Mouse (Mus musculus): ENCODE results near the gene Tecta. TPM values are rescaled to one million over a fixed set of nuclear protein-coding genes. Genes with fewer than 3 reads are reported as not detected.

The Tecta gene
- polyA plus RNA-seq, 1 experiment from 2014 or later, result 0.34 TPM

DNA sequence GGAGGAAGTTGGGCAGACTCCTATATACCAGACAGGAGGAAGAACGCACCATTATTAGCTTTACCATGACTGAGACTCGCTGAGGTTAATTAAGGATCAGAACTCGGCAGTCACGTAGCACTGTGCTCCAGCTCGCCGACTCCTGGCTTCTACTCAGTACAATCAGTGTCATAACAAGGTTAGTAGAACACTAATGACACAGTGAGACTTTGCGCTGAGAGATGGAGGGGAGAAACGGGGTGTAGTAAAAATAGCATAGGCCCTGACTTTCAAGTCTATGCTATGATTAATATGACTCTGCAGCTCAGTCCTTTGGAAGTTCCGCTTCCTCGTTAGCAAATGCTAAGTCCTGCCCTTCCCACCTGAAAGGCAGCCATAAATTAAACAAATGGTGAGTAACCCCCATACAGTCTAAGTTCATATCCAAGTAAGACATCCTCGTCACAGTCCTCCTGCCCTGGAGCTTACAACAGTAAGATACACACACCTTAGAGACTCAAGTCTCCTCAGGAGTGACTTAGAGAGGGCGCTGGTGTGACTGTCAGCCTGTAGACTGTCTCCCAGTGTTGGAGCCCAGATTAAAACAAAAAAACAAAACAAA lies 17.7 kb upstream of the Tecta start:
- H3K4me2 ChIP-seq (replicated peaks), result no peak overlapping the region
- H3K9ac ChIP-seq (replicated peaks), result no peak overlapping the region
- H3K27ac ChIP-seq (replicated peaks), result no peak overlapping the region
- no peak overlapping the region for H3K4me3 ChIP-seq
- H3K9me3 ChIP-seq, result no peaks in the 10 kb centered on the region
- peaks cover 28% of the 10 kb centered on the region for H3K36me3 ChIP-seq
- peaks cover 18% of the 10 kb centered on the region for H3K4me1 ChIP-seq
- no peak for ATAC-seq (ENCODE audit: low FRiP score, low read depth)
- H3K27me3 ChIP-seq, result no peaks in the 10 kb centered on the region
- WGBS, result 91% methylated on average over 12 of the region's 12 CpGs

DNA sequence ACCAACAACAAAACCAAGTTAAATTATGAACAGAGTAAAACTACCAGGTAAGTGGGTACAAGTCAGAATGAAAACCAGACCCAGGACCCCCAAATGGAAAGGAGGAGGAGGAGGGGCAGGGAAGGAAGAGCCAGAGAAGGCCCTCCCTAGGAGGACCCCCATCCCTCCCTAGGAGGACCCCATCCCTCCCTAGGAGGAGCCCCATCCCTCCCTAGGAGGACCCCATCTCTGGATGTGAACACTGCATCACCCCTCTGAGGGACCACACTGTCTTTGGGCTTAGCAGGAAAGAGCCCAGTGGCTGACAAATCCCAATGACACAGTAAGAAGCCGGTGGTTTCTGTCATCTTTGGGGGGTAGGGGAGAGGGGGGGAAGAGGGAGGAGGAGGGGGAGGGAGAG lies 15.5 kb upstream of the Tecta start:
- Histone ChIP-seq H3K9ac (replicated peaks) (no peak overlapping the region), H3K27me3 (no peaks in the 10 kb centered on the region), H3K4me2 (replicated peaks) (no peak overlapping the region), H3K27ac (replicated peaks) (no peak overlapping the region), H3K9me3 (no peaks in the 10 kb centered on the region), H3K4me3 (no peak overlapping the region), H3K4me1 (peaks cover 18% of the 10 kb centered on the region), H3K36me3 (peaks cover 11% of the 10 kb centered on the region; the same call in 1 of the 2 replicates)
- 0% methylated on average over 1 of the region's 1 CpGs for WGBS
- no peak for ATAC-seq (ENCODE audit: low FRiP score, low read depth)

DNA sequence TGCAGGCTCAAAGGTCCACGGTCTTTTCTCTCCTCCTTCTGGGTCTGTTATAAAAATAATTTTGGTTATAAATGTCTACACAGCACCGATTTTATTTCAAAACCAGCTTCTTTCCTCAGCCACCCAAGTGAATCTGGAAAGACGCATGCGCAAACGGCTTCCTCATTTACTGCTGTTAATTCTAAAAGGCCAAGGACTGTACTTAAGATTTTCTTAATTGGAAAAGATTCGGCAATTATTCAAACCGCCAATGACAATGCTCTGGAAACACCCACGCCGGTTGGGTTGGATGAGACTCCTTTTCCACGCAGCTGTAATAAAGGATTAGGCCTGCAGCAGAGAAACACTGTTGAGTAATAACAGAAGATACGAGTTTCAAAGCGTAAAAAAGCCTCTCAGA lies 13.6 kb upstream of the Tecta start:
- no peak overlapping the region for H3K4me3 ChIP-seq
- no peak for ATAC-seq (ENCODE audit: low FRiP score, low read depth)
- peaks cover 18% of the 10 kb centered on the region for H3K4me1 ChIP-seq
- no peak overlapping the region for H3K9ac ChIP-seq (replicated peaks)
- H3K9me3 ChIP-seq, result no peaks in the 10 kb centered on the region
- no peaks in the 10 kb centered on the region for H3K27me3 ChIP-seq
- peaks cover 11% of the 10 kb centered on the region; the same call in 1 of the 2 replicates for H3K36me3 ChIP-seq
- H3K4me2 ChIP-seq (replicated peaks), result no peak overlapping the region
- H3K27ac ChIP-seq (replicated peaks), result peak overlapping the region; percentile 15; the same call in 1 of the 2 replicates
- WGBS, result 67% methylated on average over 12 of the region's 12 CpGs

DNA sequence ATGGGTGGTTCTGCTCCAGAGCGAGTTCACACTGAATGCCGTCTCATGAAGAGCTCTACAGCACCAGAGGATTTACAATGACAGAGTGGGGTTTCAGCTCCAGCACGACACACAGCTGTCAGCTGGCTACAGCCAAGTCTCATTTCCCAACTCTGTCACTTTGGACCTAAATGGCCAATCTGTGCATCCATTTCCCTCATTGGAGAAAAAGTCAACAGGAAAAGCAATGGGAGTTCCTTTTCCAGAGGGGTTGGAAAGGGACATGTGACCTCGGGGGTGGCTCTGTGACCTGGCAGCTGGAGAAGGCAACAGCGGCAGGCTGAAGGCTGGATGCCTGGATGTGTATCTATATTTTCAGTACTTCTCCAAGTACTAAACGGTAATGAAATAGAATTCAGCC lies 11.6 kb upstream of the Tecta start:
- no peaks in the 10 kb centered on the region for H3K9me3 ChIP-seq
- H3K4me3 ChIP-seq, result no peak overlapping the region
- ATAC-seq (ENCODE audit: low FRiP score, low read depth), result no peak
- 94% methylated on average over 6 of the region's 6 CpGs for WGBS
- no peak overlapping the region for H3K27ac ChIP-seq (replicated peaks)
- no peak overlapping the region for H3K4me2 ChIP-seq (replicated peaks)
- peaks cover 18% of the 10 kb centered on the region for H3K4me1 ChIP-seq
- no peaks in the 10 kb centered on the region for H3K36me3 ChIP-seq
- no peaks in the 10 kb centered on the region for H3K27me3 ChIP-seq
- no peak overlapping the region for H3K9ac ChIP-seq (replicated peaks)

DNA sequence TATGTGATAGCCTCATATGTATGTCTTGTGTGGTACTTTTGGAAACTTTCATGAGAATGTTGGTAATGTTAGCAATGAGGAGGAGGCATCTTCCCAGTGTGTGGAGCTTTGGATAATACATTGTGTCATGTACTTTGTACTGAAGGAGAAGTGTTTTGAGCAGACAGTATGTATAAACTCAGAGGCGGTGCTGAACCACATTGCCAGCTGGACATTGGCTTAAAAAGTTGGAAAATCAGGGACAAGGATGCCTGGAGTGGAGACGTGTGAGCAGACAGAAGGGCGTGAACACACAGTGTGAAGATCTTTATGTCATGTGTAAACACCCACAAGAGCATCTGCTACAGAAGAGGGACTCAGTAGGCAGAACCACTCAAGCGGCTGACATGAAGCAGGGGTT lies 6.0 kb upstream of the Tecta start:
- Histone ChIP-seq H3K4me3 (no peak overlapping the region), H3K9ac (replicated peaks) (no peak overlapping the region), H3K36me3 (no peaks in the 10 kb centered on the region), H3K9me3 (no peaks in the 10 kb centered on the region), H3K4me2 (replicated peaks) (no peak overlapping the region), H3K4me1 (no peaks in the 10 kb centered on the region), H3K27ac (replicated peaks) (no peak overlapping the region), H3K27me3 (no peaks in the 10 kb centered on the region)
- 83% methylated on average over 4 of the region's 4 CpGs for WGBS
- ATAC-seq (ENCODE audit: low FRiP score, low read depth), result no peak

DNA sequence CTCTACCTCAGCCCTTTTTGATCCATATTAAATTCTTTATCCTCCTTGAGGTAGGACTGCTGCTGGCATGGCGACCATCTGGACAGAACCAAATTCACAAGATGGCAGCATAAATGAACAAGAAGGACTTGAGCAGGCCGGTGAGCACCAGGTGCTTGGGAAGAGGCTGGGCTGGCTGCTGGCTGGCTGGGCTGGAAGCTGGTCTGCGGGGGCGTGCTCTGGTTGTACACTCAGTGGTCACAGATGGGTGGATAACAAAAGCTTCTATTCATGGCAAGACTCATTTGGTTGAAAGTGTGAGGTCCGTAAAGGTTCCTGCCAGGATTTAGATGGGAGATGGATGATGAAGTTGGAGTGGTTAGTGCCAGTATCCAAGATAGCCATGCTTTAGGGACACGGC lies 1.8 kb upstream of the Tecta start:
- H3K9me3 ChIP-seq, result no peaks in the 10 kb centered on the region
- H3K4me2 ChIP-seq (replicated peaks), result no peak overlapping the region
- H3K27ac ChIP-seq (replicated peaks), result no peak overlapping the region
- no peak overlapping the region for H3K4me3 ChIP-seq
- peaks cover 8% of the 10 kb centered on the region; the same call in 1 of the 2 replicates for H3K4me1 ChIP-seq
- no peak for ATAC-seq (ENCODE audit: low FRiP score, low read depth)
- H3K36me3 ChIP-seq, result no peaks in the 10 kb centered on the region
- 75% methylated on average over 6 of the region's 6 CpGs for WGBS
- no peak overlapping the region for H3K9ac ChIP-seq (replicated peaks)
- peaks cover 3% of the 10 kb centered on the region; the same call in 1 of the 2 replicates for H3K27me3 ChIP-seq

DNA sequence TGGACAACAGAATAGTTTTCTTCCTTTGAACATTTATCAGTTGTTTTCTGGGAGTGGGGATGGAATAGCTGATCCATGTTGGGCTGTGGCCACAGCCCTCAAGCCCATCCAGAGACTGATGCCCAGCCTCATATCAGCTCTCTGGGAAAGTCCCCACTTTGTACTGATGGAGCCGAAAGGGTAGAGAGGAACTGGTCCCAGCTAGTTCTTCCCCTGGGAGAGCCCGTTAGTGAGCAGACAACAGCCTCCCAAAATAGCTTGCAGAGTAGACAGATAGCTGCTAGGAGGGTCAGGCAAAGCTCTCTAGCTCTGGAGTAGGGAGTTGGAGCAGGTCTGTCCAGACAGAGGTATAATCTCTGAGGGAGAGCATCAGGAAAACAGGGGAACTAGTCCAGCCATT lies 3.6 kb downstream of the Tecta start:
- H3K36me3 ChIP-seq, result no peaks in the 10 kb centered on the region
- no peak overlapping the region for H3K4me2 ChIP-seq (replicated peaks)
- H3K9ac ChIP-seq (replicated peaks), result no peak overlapping the region
- ATAC-seq (ENCODE audit: low FRiP score, low read depth), result no peak
- H3K4me1 ChIP-seq, result peaks cover 8% of the 10 kb centered on the region; the same call in 1 of the 2 replicates
- H3K9me3 ChIP-seq, result no peaks in the 10 kb centered on the region
- peaks cover 3% of the 10 kb centered on the region; the same call in 1 of the 2 replicates for H3K27me3 ChIP-seq
- no peak overlapping the region for H3K4me3 ChIP-seq
- H3K27ac ChIP-seq (replicated peaks), result no peak overlapping the region
- WGBS, result 97% methylated on average over 2 of the region's 2 CpGs

DNA sequence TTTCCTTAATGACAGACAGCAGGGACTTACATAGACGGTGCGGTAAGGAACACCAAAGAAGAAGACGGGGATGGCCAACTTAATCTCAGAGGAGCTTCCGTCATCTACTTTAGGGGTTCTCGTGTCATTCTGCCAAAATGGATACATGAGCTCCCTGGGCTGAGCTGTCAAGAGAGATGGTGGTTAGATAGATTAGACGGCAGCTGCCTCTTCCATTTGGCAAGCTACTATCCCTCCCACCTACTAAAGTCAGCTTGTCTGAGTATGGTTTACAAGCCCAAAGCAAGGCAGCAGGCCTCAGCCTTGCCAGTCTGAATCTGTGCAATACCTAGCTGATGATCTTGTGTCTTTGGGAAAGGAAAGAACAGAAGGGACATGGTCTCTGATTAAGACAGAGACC lies 4.8 kb downstream of the Tecta start:
- peaks cover 8% of the 10 kb centered on the region; the same call in 1 of the 2 replicates for H3K4me1 ChIP-seq
- H3K36me3 ChIP-seq, result no peaks in the 10 kb centered on the region
- H3K9me3 ChIP-seq, result no peaks in the 10 kb centered on the region
- H3K27ac ChIP-seq (replicated peaks), result no peak overlapping the region
- WGBS, result 86% methylated on average over 6 of the region's 6 CpGs
- H3K9ac ChIP-seq (replicated peaks), result no peak overlapping the region
- H3K27me3 ChIP-seq, result no peaks in the 10 kb centered on the region
- H3K4me2 ChIP-seq (replicated peaks), result no peak overlapping the region
- ATAC-seq (ENCODE audit: low FRiP score, low read depth), result no peak
- no peak overlapping the region for H3K4me3 ChIP-seq

DNA sequence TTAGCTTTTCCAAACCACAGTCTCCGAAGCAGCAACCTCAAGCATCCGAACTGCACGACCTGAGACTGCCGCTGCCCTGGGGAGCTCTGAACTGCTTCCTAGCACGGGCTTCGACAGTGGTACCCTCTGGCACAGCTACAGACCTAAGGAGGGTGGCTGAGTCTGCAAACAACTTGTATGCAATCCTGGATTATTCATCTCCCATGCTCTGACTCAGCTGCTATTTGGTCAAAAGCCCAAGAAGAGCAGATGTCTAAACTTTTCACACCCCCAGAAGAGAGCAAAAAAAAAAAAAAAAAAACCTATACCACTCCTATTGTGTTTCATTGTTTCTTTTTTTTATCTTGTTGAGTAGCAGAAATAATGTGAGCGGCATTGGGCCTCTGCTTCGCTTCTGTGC lies 5.4 kb downstream of the Tecta start:
- no peak overlapping the region for H3K27ac ChIP-seq (replicated peaks)
- H3K9me3 ChIP-seq, result no peaks in the 10 kb centered on the region
- H3K4me2 ChIP-seq (replicated peaks), result no peak overlapping the region
- H3K4me1 ChIP-seq, result peaks cover 4% of the 10 kb centered on the region; the same call in 1 of the 2 replicates
- H3K9ac ChIP-seq (replicated peaks), result no peak overlapping the region
- no peak for ATAC-seq (ENCODE audit: low FRiP score, low read depth)
- H3K4me3 ChIP-seq, result no peak overlapping the region
- 87% methylated on average over 8 of the region's 8 CpGs for WGBS
- no peaks in the 10 kb centered on the region for H3K27me3 ChIP-seq
- no peaks in the 10 kb centered on the region for H3K36me3 ChIP-seq

DNA sequence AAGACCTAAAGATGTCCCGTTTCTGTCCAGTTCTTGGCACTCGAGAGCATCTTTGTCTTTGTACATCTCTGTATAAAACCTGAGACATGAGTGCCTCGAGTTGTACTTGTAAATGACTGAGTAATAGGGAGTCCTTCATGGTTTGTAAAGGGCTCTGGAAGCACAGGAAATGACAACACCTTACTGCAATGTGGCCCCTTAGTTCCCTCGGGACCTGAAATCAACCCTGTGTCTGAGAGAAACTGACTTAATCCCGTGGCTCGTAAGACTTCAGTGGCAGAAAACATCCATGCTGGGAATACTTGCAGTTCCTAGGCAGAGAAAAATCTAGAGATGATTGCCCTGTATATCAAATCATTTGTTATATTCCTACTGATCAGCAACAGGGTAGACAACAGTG lies 6.8 kb downstream of the Tecta start:
- Histone ChIP-seq H3K36me3 (no peaks in the 10 kb centered on the region), H3K9ac (replicated peaks) (no peak overlapping the region), H3K4me2 (replicated peaks) (no peak overlapping the region), H3K27me3 (no peaks in the 10 kb centered on the region), H3K4me1 (no peaks in the 10 kb centered on the region), H3K27ac (replicated peaks) (no peak overlapping the region), H3K4me3 (no peak overlapping the region), H3K9me3 (no peaks in the 10 kb centered on the region)
- no peak for ATAC-seq (ENCODE audit: low FRiP score, low read depth)
- 69% methylated on average over 6 of the region's 6 CpGs for WGBS

DNA sequence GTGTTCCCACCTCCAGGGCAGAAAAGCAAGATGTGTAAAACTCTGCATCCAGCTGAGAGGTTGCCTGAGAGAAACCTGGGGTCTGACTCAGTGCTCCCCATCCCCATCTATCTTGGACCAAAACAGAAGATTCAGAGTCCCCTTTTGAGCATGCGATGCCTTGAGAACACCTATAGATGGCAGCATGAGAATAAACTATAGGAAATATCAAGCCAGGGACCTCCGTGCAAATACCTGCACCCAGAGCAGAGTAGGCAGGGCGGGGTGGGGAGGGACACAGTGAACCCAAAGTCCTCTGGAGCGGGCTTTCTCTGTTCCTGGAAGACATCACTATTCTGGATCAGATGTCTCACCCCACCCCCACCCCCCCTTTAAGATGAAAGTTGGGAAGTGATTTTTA lies 11.2 kb downstream of the Tecta start:
- Histone ChIP-seq H3K27ac (replicated peaks) (no peak overlapping the region), H3K4me3 (no peak overlapping the region), H3K9me3 (no peaks in the 10 kb centered on the region), H3K27me3 (no peaks in the 10 kb centered on the region), H3K4me1 (no peaks in the 10 kb centered on the region), H3K4me2 (replicated peaks) (no peak overlapping the region), H3K36me3 (no peaks in the 10 kb centered on the region), H3K9ac (replicated peaks) (no peak overlapping the region)
- ATAC-seq (ENCODE audit: low FRiP score, low read depth), result no peak
- 53% methylated on average over 4 of the region's 4 CpGs for WGBS

DNA sequence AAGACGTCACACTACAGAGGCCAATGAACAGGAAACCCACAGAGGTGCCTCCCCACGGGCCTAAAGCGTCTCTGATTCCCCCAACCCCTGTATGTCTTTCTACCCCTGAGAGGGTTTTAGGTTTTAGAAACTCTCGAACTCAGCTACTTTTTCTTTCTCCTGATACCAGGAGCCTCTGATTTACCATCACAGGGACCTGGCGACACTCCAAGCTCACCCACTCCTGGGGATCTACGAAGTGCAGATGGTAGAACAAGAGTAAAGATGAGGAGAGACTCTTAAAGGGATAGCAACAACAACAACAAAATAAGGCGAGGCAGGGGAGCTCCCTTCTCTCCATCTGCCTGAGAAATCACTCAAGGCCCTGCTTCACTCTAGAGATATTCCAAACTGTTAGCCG lies 12.7 kb downstream of the Tecta start:
- Histone ChIP-seq H3K4me1 (no peaks in the 10 kb centered on the region; the same call in 1 of the 2 replicates), H3K9me3 (no peaks in the 10 kb centered on the region), H3K27ac (replicated peaks) (no peak overlapping the region), H3K4me2 (replicated peaks) (no peak overlapping the region), H3K4me3 (no peak overlapping the region), H3K36me3 (no peaks in the 10 kb centered on the region), H3K9ac (replicated peaks) (no peak overlapping the region), H3K27me3 (no peaks in the 10 kb centered on the region)
- WGBS, result 81% methylated on average over 8 of the region's 8 CpGs
- no peak for ATAC-seq (ENCODE audit: low FRiP score, low read depth)

DNA sequence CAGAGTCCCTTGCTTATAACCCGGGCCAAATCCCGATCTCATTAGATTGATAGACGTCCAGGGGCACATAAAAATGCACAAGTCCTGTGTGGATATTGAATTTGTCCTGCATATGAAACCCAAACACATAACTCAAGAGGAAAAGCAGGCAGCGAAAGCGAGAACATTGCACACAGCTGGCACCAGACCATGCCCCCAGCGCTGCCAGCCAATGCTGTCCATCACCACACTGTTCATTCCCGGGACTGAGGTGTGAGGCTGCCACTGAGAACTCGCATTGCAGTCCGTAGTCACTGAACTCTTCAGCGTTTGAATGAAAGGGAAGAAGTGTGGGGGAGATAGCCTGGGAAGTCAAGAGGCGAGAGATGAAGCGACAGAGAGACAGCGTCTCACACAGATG lies 14.1 kb downstream of the Tecta start:
- Histone ChIP-seq H3K4me3 (no peak overlapping the region), H3K4me2 (replicated peaks) (no peak overlapping the region), H3K27ac (replicated peaks) (no peak overlapping the region), H3K36me3 (no peaks in the 10 kb centered on the region), H3K9ac (replicated peaks) (no peak overlapping the region), H3K4me1 (no peaks in the 10 kb centered on the region; the same call in 1 of the 2 replicates), H3K9me3 (no peaks in the 10 kb centered on the region), H3K27me3 (no peaks in the 10 kb centered on the region)
- ATAC-seq (ENCODE audit: low FRiP score, low read depth), result no peak
- 88% methylated on average over 13 of the region's 13 CpGs for WGBS
